Mouse (Mus musculus): ENCODE results near the gene Tomm70a.

DNA sequence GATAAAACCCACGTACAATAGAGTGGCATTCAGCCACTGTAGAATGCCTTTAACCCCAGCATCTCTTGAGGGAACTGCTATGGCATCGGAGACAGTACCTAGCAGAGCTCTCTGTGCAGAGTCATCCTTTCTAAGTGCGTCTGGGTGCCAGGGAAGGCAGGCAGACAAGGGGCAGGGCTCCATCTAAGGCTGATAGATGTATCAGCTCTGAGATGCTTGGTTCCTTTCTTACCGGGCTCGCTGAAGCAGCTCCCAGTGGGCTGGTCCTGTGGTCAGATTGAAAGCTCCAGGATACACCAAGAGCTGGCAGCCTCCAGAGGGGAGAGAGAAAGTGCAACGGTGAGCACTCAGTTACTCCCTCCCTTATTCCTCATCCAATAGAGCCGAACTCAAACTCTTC is 38.3 kb downstream of the Tomm70a start:
- no peak for TF ChIP-seq CTCF (IDR thresholded peaks at IDR 0.05; ENCODE audit: control insufficient read depth, insufficient read depth, low read length)
- no peak for TF ChIP-seq POLR2A (IDR thresholded peaks at IDR 0.05; ENCODE audit: borderline replicate concordance, control insufficient read depth, low read depth, low read length)
